In the genomic region with DNA sequence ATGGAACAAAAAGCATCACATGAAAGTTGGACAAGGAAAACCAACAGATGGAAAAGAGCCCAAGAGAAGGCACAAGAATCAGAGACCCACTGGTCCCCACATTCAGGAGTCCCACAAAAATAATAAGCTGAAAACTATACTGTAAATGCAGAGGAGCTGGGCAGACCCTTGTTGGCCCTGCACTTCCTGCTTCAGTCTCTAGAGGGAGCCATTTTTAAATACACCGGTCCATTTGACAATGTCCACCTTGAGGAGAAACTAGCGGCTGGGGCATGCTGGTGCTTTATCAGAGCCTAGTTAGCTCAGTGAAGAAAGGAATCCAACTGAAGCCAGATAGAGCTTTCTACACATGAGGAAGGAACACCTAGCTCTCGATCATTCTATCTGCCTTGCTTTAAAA, we compare ENCODE assay signal across 9 mouse cellular contexts.
DNase-seq lines count a peak whose midpoint lies in the region; ATAC-seq and TF ChIP-seq lines count a peak whose summit lies in the region.
"Had no signal": no experiment of that assay in that cellular context is flagged by ENCODE, and none has a peak within 500 bp of the region (broad histone marks: within the 10 kb centered on the region; RNA-seq: fewer than 3 reads in every experiment).

No protein-coding gene starts in this region.

- TF ChIP-seq EP300 in stomach, postnatal 0 days (optimal IDR thresholded peaks at IDR 0.05): no peak

- intact Hi-C loops in left cerebral cortex, postnatal 25 days (cut with DNase I): no loop called here

- H3K27me3 ChIP-seq in liver, adult 2 months (ENCODE audit: control insufficient read depth, insufficient read depth, low read length): no peaks in the 10 kb centered on the region
- no peaks in the 10 kb centered on the region for H3K27me3 ChIP-seq in liver, embryonic 11.5 days (replicated peaks; ENCODE audit: control insufficient read depth, insufficient read depth, low read length)
- no peaks in the 10 kb centered on the region for H3K27me3 ChIP-seq in stomach, postnatal 0 days (ENCODE audit: control insufficient read depth, insufficient read depth, low read length)

- no peaks in the 10 kb centered on the region for H3K79me2 ChIP-seq in liver, adult 2 months (ENCODE audit: control insufficient read depth, insufficient read depth, low read length)

- TF ChIP-seq POLR2A in liver, adult 2 months (IDR thresholded peaks at IDR 0.05; ENCODE audit: extremely low read depth, insufficient read depth, low read length): no peak

- no peak overlapping the region for H3K27ac ChIP-seq in liver, adult 2 months (replicated peaks; ENCODE audit: insufficient read depth, low read depth, low read length)
- H3K27ac ChIP-seq in liver, embryonic 11.5 days (ENCODE audit: low read depth, low read length): no peak overlapping the region
- no peak overlapping the region for H3K27ac ChIP-seq in stomach, postnatal 0 days (replicated peaks)

- H3K9ac ChIP-seq in liver, adult 2 months (ENCODE audit: low read depth, low read length): no peak overlapping the region
- H3K9ac ChIP-seq in liver, embryonic 11.5 days (ENCODE audit: low read depth, low read length): no peak overlapping the region
- H3K9ac ChIP-seq in stomach, postnatal 0 days (ENCODE audit: low read length): no peak overlapping the region

- ATAC-seq in liver, embryonic 11.5 days (replicated peaks; ENCODE audit: low FRiP score): no peak
- no peak for ATAC-seq in stomach, postnatal 0 days (ENCODE audit: low FRiP score, low TSS enrichment)

- no peak overlapping the region for H3K4me2 ChIP-seq in liver, embryonic 11.5 days
- no peak overlapping the region for H3K4me2 ChIP-seq in stomach, postnatal 0 days (replicated peaks; ENCODE audit: low read depth)

- H3K4me1 ChIP-seq in liver, adult 2 months (ENCODE audit: control insufficient read depth, insufficient read depth, low read length): no peaks in the 10 kb centered on the region
- no peaks in the 10 kb centered on the region for H3K4me1 ChIP-seq in liver, embryonic 11.5 days (replicated peaks; ENCODE audit: control insufficient read depth, insufficient read depth, low read length)
- no peaks in the 10 kb centered on the region for H3K4me1 ChIP-seq in stomach, postnatal 0 days (replicated peaks; ENCODE audit: control insufficient read depth, insufficient read depth)

- TF ChIP-seq CTCF in liver, adult 2 months (IDR thresholded peaks at IDR 0.05; ENCODE audit: low read depth, low read length): peak; percentile 60; the same call in 1 of the 2 replicates
- TF ChIP-seq CTCF in stomach, postnatal 0 days (IDR thresholded peaks at IDR 0.05; ENCODE audit: low read depth): peak; percentile 62

- H3K4me3 ChIP-seq in liver, adult 2 months (ENCODE audit: insufficient read depth, low read depth, low read length): no peak overlapping the region
- no peak overlapping the region for H3K4me3 ChIP-seq in liver, embryonic 11.5 days (ENCODE audit: low read depth, low read length)
- no peak overlapping the region for H3K4me3 ChIP-seq in stomach, postnatal 0 days (ENCODE audit: low read depth, low read length)

- no peaks in the 10 kb centered on the region for H3K36me3 ChIP-seq in liver, adult 2 months (ENCODE audit: control insufficient read depth, insufficient read depth, low read length)
- no peaks in the 10 kb centered on the region for H3K36me3 ChIP-seq in liver, embryonic 11.5 days (ENCODE audit: control insufficient read depth, insufficient read depth, low read length)
- no peaks in the 10 kb centered on the region for H3K36me3 ChIP-seq in stomach, postnatal 0 days (ENCODE audit: control insufficient read depth, insufficient read depth, low read length)

- 37% methylated on average over 3 of the region's 3 CpGs for WGBS in liver, adult 2 months
- WGBS in liver, embryonic 11.5 days: 40% methylated on average over 3 of the region's 3 CpGs
- 49% methylated on average over 3 of the region's 3 CpGs for WGBS in stomach, postnatal 0 days

- peak; percentile 21 for DNase-seq in adrenal gland, postnatal 14 days
- no peak for DNase-seq in adrenal gland, adult 2 months
- peak; percentile 29 for DNase-seq in liver, adult 2 months (ENCODE audit: extremely low read depth, low read depth, low spot score)
- DNase-seq in liver, embryonic 11.5 days (ENCODE audit: low spot score): no peak
- peak; percentile 52 for DNase-seq in induced T-regulatory cell, adult 2 months (ENCODE audit: low read depth)
- DNase-seq in stomach, postnatal 0 days (ENCODE audit: low spot score): peak; percentile 54
- DNase-seq in left cerebral cortex, postnatal 25 days (ENCODE audit: low spot score in 2 of 2): no peak
- DNase-seq in right cerebral cortex, postnatal 25 days: no peak
- DNase-seq: cerebellum, adult 9-11 months had no signal

- no peaks in the 10 kb centered on the region for H3K9me3 ChIP-seq in liver, embryonic 11.5 days (ENCODE audit: control insufficient read depth, low read length)
- H3K9me3 ChIP-seq in stomach, postnatal 0 days (ENCODE audit: control insufficient read depth, low read length): no peaks in the 10 kb centered on the region

Comparison
In these comparisons a context has a peak if more than half of its experiments do, and no peak if none do; other contexts are left out.
1. DNase-seq: peak in adrenal gland, postnatal 14 days (single experiment), liver, adult 2 months (single experiment), induced T-regulatory cell, adult 2 months (single experiment) and stomach, postnatal 0 days (single experiment); none in adrenal gland, adult 2 months (single experiment), liver, embryonic 11.5 days (single experiment), left cerebral cortex, postnatal 25 days (0 of 2) and right cerebral cortex, postnatal 25 days (single experiment).